Mouse (Mus musculus) embryonic facial prominence, embryonic 13.5 days (tissue): ENCODE results near the gene Spic. TPM values are rescaled to one million over a fixed set of nuclear protein-coding genes. Genes with fewer than 3 reads are reported as not detected.

Source experiments
- ATAC-seq: fragments of 200-750 bp; cut with Nextera tagmentation; 2 replicates; pipeline ENCODE4 v1.8.0; 2017; ENCODE audit warnings: low read depth; ENCODE audit not compliant: insufficient number of reproducible peaks, insufficient read depth, low FRiP score, low TSS enrichment
- H3K27ac ChIP-seq: fragments of 300-500 bp; sonication (generic); 2 replicates; pipeline ENCODE4 v1.5.1; 2015; ENCODE audit warnings: moderate library complexity, mild to moderate bottlenecking, inconsistent platforms
- H3K27me3 ChIP-seq: fragments of 300-500 bp; sonication (generic); 2 replicates; pipeline ENCODE4 v1.6.1; 2015; ENCODE audit warnings: mild to moderate bottlenecking, inconsistent platforms
- H3K36me3 ChIP-seq: fragments of 300-500 bp; sonication (generic); 2 replicates; pipeline ENCODE4 v1.6.1; 2015; ENCODE audit warnings: mild to moderate bottlenecking, inconsistent platforms
- H3K4me1 ChIP-seq: fragments of 300-500 bp; sonication (generic); 2 replicates; pipeline ENCODE4 v1.6.1; 2015; ENCODE audit warnings: inconsistent platforms
- H3K4me2 ChIP-seq: fragments of 300-500 bp; sonication (generic); 2 replicates; pipeline ENCODE4 v1.6.1; 2015; ENCODE audit warnings: moderate library complexity, mild to moderate bottlenecking, inconsistent platforms
- H3K4me3 ChIP-seq: fragments of 300-500 bp; sonication (generic); 2 replicates; pipeline ENCODE4 v1.5.1; 2015; ENCODE audit warnings: mild to moderate bottlenecking, inconsistent platforms
- H3K9ac ChIP-seq: fragments of 300-500 bp; sonication (generic); 2 replicates; pipeline ENCODE4 v1.6.1; 2015; ENCODE audit warnings: mild to moderate bottlenecking, inconsistent platforms
- H3K9me3 ChIP-seq: fragments of 300-500 bp; sonication (generic); 2 replicates; pipeline ENCODE4 v1.6.1; 2016; ENCODE audit warnings: inconsistent platforms
- WGBS: fragments of 180-500 bp; shearing (Covaris S2); methylation state at CpG from one replicate; pipeline ENCODE4 v1.1.7; 2015; ENCODE audit warnings: mixed read lengths; 5-methylcytosine and 5-hydroxymethylcytosine counted together
- polyA plus RNA-seq: library from polyadenylated mRNA; unstranded; fragments of >200 nt; fragmentation: Nextera tagmentation; extraction: Ambion mirVana; gene quantifications from 2 replicates; pipeline ENCODE4 v1.2.1, GENCODE M21; 2015

The Spic gene
- polyA plus RNA-seq, 1 experiment from 2014 or later = not detected

- Histone ChIP-seq H3K9me3 (no peaks in the 10 kb centered on the region), H3K4me2 (no peak overlapping the region), H3K27ac (no peak overlapping the region), H3K36me3 (no peaks in the 10 kb centered on the region), H3K27me3 (no peaks in the 10 kb centered on the region), H3K4me3 (no peak overlapping the region), H3K4me1 (no peaks in the 10 kb centered on the region), H3K9ac (no peak overlapping the region)
- ATAC-seq = no peak
- WGBS = 89% methylated on average over 2 of the region's 2 CpGs
Measured at GRCm38 (mm10) chr10:88630663-88631329, 54.0 kb downstream of the Spic start.

- Histone ChIP-seq H3K4me2 (no peak overlapping the region), H3K9ac (no peak overlapping the region), H3K4me1 (no peaks in the 10 kb centered on the region), H3K27ac (no peak overlapping the region), H3K36me3 (no peaks in the 10 kb centered on the region), H3K27me3 (no peaks in the 10 kb centered on the region), H3K4me3 (no peak overlapping the region), H3K9me3 (no peaks in the 10 kb centered on the region)
- ATAC-seq = no peak
- WGBS = 62% methylated on average over 4 of the region's 4 CpGs
Measured at GRCm38 (mm10) chr10:88627052-88627451, 57.8 kb downstream of the Spic start.

GRCm38 (mm10) chr10:88626176-88626575 is 58.6 kb downstream of the Spic start:
- H3K27me3 ChIP-seq = no peaks in the 10 kb centered on the region
- no peaks in the 10 kb centered on the region for H3K4me1 ChIP-seq
- WGBS = 63% methylated on average over 3 of the region's 3 CpGs
- H3K9ac ChIP-seq = no peak overlapping the region
- H3K27ac ChIP-seq = no peak overlapping the region
- H3K9me3 ChIP-seq = no peaks in the 10 kb centered on the region
- ATAC-seq = no peak
- no peaks in the 10 kb centered on the region for H3K36me3 ChIP-seq
- no peak overlapping the region for H3K4me3 ChIP-seq
- H3K4me2 ChIP-seq = no peak overlapping the region

Other genes starting within 250 kb of the Spic start
- gene Sycp3, start 225.4 kb downstream of the Spic start, polyA plus RNA-seq = 0.42 and 0.84 TPM in 2 replicates
- gene Chpt1, start 180.9 kb downstream of the Spic start, polyA plus RNA-seq = 14.0 and 23.6 TPM in 2 replicates
- gene Mybpc1, start 79.9 kb downstream of the Spic start, polyA plus RNA-seq = 4.5 and 4.8 TPM in 2 replicates
- gene Arl1, start 45.8 kb upstream of the Spic start, polyA plus RNA-seq = 206 and 214 TPM in 2 replicates
- 20.4 and 21.0 TPM in 2 replicates for gene Utp20, start 141.8 kb upstream of the Spic start, polyA plus RNA-seq
- 0.22 and 0.23 TPM in 2 replicates for gene Slc5a8, start 201.0 kb upstream of the Spic start, polyA plus RNA-seq